Mouse (Mus musculus): ENCODE measurements around the gene Ncor1. TPM values are rescaled to one million over a fixed set of nuclear protein-coding genes. Genes with fewer than 3 reads are reported as not detected.

The Ncor1 gene
- polyA plus RNA-seq, 1 experiment from 2014 or later = 140 TPM

DNA sequence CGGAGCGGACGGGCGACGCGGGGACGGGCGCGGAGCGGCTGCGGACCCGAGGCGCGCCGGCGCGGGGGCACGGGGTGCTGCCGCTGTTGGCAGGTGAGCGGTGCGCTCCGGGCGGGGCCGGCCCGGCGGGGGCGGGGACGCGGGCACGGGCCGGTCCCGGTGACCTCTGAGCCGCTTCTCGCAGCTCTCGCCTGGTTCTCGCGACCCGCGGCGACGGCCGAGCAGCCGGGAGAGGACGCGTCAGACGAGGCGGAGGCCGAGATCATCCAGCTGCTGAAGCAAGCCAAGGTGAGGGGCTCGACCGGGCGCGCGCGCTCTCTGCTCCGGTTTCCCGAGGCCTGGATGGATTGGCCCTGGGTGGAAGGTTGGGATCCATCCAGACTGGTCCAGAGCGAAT is 176.7 kb downstream of the Ncor1 start:
- Histone ChIP-seq H3K9me3 (no peaks in the 10 kb centered on the region), H3K36me3 (no peaks in the 10 kb centered on the region), H3K4me2 (peak overlapping the region; percentile 86), H3K4me3 (replicated peaks) (peak overlapping the region; percentile 95), H3K4me1 (peaks cover 2% of the 10 kb centered on the region; the same call in 1 of the 2 replicates), H3K27me3 (replicated peaks) (no peaks in the 10 kb centered on the region), H3K9ac (peak overlapping the region; percentile 83), H3K27ac (peak overlapping the region; percentile 95)
- 0% methylated on average over 43 of the region's 57 CpGs for WGBS
- ATAC-seq (ENCODE audit: insufficient read depth, low FRiP score, low read depth) = peak; percentile 80

DNA sequence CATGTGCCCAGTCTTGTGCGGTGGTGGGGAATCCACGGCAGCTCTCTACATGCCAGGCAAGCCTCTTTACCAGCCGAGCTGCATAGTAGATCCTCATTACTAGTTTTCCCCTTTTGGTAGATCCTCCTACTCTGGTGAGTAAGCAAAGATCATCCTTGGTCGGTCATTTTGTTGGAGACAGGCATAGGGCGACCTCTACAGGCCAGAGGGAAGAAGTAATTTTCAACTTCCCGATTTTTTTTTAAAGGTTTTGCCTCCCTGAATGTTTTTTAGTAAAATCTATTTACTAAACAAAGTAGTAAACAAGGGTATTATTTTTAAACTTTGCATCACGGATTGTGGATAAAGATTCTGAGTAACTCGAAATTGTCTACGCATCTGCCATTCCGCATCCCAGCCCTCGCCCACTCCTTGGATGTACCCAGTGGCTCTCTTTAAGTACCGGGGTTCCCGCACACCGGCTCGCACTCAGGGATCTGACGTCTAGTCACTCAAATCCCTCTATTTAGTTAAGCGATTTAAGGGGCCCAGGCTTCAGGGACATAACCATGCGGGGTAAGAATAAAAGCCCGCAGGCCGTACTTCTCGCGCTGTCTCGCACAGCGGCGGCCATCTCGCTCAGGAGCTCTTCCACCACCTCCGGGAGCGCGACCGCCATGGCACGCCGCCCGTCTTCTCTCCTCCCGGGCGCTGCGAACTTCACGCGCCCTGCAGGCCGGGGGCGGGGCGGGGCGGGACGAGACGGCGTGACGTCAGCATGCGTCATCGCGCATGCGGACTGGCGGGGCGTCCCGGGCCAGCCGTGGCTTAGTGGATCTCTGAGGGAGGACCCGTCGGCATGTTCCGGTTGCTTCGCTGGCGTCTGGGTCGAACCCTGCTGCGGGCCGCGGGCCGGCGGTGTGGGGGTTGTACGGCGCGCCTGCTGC is 177.4 kb downstream of the Ncor1 start, which contains the start of the genes Zswim7 and Ttc19:
TSS of gene Zswim7 (minus strand) at position 701 of the 926 bp plus-strand sequence.
TSS of gene Ttc19 (plus strand) at position 799 of the 926 bp plus-strand sequence.
- H3K9me3 ChIP-seq = no peaks in the 10 kb centered on the region
- H3K9ac ChIP-seq = peak within 1 kb of the TSS; percentile 83
- WGBS = under 1% methylated on average over 68 of the region's 68 CpGs
- H3K36me3 ChIP-seq = no peaks in the 10 kb centered on the region
- peak within 1 kb of the TSS; percentile 95 for H3K4me3 ChIP-seq (replicated peaks)
- peak within 1 kb of the TSS; percentile 95 for H3K27ac ChIP-seq
- peak within 1 kb of the TSS; percentile 86 for H3K4me2 ChIP-seq
- peaks cover 2% of the 10 kb centered on the region; the same call in 1 of the 2 replicates for H3K4me1 ChIP-seq
- no peaks in the 10 kb centered on the region for H3K27me3 ChIP-seq (replicated peaks)
- peak; percentile 96 for ATAC-seq (ENCODE audit: insufficient read depth, low FRiP score, low read depth)

DNA sequence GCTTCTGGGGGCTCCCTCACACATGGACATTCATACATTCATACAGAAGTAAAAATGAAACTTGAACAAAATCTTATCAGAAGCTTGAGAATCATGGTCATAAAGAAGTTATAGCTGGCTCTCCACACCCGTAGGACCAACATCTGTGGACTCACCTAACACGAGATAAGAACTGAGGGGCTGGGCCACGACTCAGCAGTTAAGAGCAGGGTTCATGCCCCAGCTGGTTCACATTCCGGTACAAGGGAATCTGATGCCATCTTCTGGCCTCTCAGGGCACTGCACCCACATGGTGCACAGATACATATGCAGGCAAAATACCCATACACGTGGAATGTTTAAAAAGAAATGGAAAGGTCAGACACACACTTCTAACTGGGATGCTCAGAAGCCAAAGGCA is 180.3 kb downstream of the Ncor1 start:
- Histone ChIP-seq H3K27ac (no peak overlapping the region), H3K4me1 (peaks cover 2% of the 10 kb centered on the region; the same call in 1 of the 2 replicates), H3K9ac (no peak overlapping the region), H3K4me2 (no peak overlapping the region), H3K4me3 (replicated peaks) (no peak overlapping the region), H3K9me3 (no peaks in the 10 kb centered on the region), H3K36me3 (no peaks in the 10 kb centered on the region), H3K27me3 (replicated peaks) (no peaks in the 10 kb centered on the region)
- no peak for ATAC-seq (ENCODE audit: insufficient read depth, low FRiP score, low read depth)
- WGBS = 12% methylated on average over 5 of the region's 5 CpGs

DNA sequence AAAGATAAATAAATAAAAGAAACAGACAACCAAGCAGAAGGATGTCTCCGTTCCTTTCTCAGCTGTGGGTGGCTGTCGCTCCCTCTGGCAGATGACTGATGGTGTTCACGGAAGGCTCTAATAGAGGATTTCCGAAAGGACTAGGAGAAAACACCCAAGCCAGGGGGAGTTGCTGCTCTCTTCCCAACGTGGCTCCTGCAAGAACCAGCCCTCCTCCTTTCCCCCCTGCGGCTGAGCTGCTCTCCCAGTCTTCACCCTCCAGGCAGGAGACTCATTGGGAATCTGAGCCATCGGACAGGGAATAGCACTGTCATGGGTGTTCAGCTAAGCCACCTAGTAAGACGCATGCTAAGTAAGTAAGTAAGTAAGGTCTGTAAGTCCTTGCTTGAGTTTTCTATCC is 181.3 kb downstream of the Ncor1 start:
- WGBS = 37% methylated on average over 8 of the region's 8 CpGs
- Histone ChIP-seq H3K4me2 (no peak overlapping the region), H3K9ac (no peak overlapping the region), H3K27me3 (replicated peaks) (no peaks in the 10 kb centered on the region), H3K9me3 (no peaks in the 10 kb centered on the region), H3K4me3 (replicated peaks) (no peak overlapping the region), H3K36me3 (no peaks in the 10 kb centered on the region), H3K27ac (no peak overlapping the region), H3K4me1 (peaks cover 2% of the 10 kb centered on the region; the same call in 1 of the 2 replicates)
- no peak for ATAC-seq (ENCODE audit: insufficient read depth, low FRiP score, low read depth)

DNA sequence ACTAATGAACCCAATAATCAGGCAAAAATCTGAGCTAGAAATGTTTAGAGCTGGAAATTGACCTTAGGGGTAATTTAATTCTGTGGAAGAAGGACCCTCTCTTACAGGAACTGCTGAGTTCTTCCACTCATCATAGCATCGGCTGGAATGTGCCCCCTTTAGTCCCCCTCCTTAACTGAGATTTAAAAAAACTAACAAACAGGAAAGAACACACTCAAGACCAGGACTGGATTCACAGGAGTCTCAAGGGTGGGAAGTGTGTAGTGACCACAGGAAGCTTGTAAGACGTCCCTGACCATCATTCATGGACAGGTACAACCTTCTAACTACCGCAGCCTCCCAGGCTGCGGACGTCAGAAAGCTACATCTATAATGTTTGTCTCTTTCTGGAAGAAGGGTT is 187.5 kb downstream of the Ncor1 start:
- Histone ChIP-seq H3K27ac (no peak overlapping the region; the same call in 1 of the 2 replicates), H3K36me3 (no peaks in the 10 kb centered on the region)

DNA sequence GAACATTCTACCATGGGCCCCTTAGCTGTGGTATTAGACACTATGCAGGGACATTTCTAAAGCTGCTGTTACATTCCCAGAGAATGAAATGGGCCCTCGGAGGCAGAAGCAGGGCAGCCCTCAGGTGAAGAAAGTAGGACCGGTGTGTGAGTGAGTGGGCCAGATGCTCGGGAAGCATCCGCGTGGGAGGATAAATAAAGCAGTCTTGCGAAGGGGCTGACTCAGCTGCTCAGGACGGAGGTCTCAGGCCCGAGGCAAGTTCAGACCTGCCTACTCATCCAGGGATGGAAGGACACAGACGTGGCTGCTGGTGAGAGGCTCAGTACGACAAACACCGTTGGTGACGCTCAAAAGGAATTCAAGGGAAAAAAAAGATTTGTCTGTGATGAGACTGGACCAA is 189.2 kb downstream of the Ncor1 start:
- ATAC-seq (ENCODE audit: insufficient read depth, low FRiP score, low read depth) = no peak
- Histone ChIP-seq H3K36me3 (no peaks in the 10 kb centered on the region), H3K9me3 (no peaks in the 10 kb centered on the region), H3K27me3 (replicated peaks) (no peaks in the 10 kb centered on the region), H3K9ac (no peak overlapping the region), H3K4me1 (peaks cover 3% of the 10 kb centered on the region; the same call in 1 of the 2 replicates), H3K4me2 (no peak overlapping the region), H3K27ac (no peak overlapping the region), H3K4me3 (replicated peaks) (no peak overlapping the region)
- 63% methylated on average over 12 of the region's 12 CpGs for WGBS

More for the DNA sequence above, 187.5 kb downstream of the Ncor1 start:
- WGBS = 46% methylated on average over 5 of the region's 5 CpGs
- Histone ChIP-seq H3K9me3 (no peaks in the 10 kb centered on the region), H3K27me3 (replicated peaks) (no peaks in the 10 kb centered on the region), H3K9ac (no peak overlapping the region), H3K4me1 (peaks cover 3% of the 10 kb centered on the region; the same call in 1 of the 2 replicates), H3K4me3 (replicated peaks) (no peak overlapping the region), H3K4me2 (no peak overlapping the region)
- no peak for ATAC-seq (ENCODE audit: insufficient read depth, low FRiP score, low read depth)

DNA sequence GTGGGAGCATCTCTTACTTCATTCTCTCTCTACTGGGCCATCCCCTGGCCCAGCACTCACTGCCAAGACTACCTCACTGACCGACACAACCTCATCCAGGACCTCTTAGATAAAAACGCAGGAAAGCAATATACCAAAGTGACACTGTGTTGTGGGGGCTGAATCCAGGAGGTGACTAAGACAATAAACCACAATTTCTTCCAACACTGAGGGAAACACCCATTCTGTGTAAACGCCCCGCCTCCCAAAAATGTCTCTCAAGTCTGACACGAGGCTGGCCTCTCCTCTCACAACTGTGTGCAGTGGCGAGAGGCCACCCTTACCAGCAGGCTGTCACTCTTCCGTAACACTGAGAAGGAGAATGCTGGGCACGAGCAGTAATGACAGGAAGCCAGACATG is 190.0 kb downstream of the Ncor1 start:
- WGBS = 61% methylated on average over 8 of the region's 8 CpGs
- Histone ChIP-seq H3K4me2 (no peak overlapping the region), H3K27me3 (replicated peaks) (no peaks in the 10 kb centered on the region), H3K36me3 (no peaks in the 10 kb centered on the region), H3K9ac (no peak overlapping the region), H3K9me3 (no peaks in the 10 kb centered on the region), H3K4me1 (peaks cover 3% of the 10 kb centered on the region; the same call in 1 of the 2 replicates), H3K27ac (no peak overlapping the region), H3K4me3 (replicated peaks) (no peak overlapping the region)
- no peak for ATAC-seq (ENCODE audit: insufficient read depth, low FRiP score, low read depth)

DNA sequence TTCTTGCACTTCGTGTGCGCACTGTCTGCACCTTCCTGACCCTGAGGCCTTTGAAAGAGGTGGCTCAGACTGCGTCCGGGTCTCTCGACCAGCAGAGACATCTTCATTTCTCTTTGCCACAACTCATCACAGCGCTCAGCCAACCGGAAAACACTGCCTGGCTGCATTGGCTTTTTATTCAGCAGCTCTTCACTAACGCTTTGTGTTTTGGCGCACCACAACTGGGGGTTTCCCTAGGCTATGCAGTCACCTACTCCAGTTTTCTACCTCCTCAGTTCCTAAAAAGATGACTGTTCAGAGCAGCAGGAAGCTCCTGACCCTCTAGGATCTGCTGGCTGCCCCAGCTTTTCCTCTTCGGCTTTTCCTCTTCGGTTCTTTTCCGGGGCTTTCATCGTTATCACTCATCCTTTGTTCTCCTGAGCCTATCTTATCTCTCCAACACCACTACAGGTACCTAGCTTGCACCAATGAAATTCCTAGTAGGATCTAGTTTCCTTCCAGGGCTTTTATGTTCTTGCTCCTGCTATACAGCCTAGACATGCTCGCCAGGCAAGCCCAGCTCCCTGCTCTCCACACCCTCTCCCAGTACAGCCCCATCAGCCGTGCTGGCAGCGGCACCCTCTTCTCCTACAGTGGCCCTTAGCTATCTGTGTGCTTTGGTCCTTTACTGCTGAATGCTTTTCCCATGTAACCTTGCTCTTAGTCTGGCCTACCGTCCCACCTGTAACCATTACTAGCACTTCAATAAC is 191.7 kb downstream of the Ncor1 start:
- Histone ChIP-seq H3K4me2 (no peak overlapping the region), H3K4me1 (peaks cover 3% of the 10 kb centered on the region; the same call in 1 of the 2 replicates), H3K36me3 (no peaks in the 10 kb centered on the region), H3K9ac (no peak overlapping the region), H3K4me3 (replicated peaks) (no peak overlapping the region), H3K9me3 (no peaks in the 10 kb centered on the region), H3K27ac (no peak overlapping the region), H3K27me3 (replicated peaks) (no peaks in the 10 kb centered on the region)
- WGBS = 66% methylated on average over 17 of the region's 17 CpGs
- no peak for ATAC-seq (ENCODE audit: insufficient read depth, low FRiP score, low read depth)

Other genes starting within 250 kb of the Ncor1 start
- gene Adora2b, start 209.6 kb downstream of the Ncor1 start, polyA plus RNA-seq (2015; fragmentation: Nextera tagmentation; extraction: Ambion mirVana) = 5.7 and 7.1 TPM in 2 replicates
- 18.7 and 21.1 TPM in 2 replicates for gene Zswim7, start 177.2 kb downstream of the Ncor1 start, polyA plus RNA-seq (2015; fragmentation: Nextera tagmentation; extraction: Ambion mirVana)
- gene Ttc19, start 177.1 kb downstream of the Ncor1 start, polyA plus RNA-seq (2015; fragmentation: Nextera tagmentation; extraction: Ambion mirVana) = 20.9 and 21.2 TPM in 2 replicates
- 9.4 and 11.4 TPM in 2 replicates for gene Pigl, start 81 bp downstream of the Ncor1 start, polyA plus RNA-seq (2015; fragmentation: Nextera tagmentation; extraction: Ambion mirVana)
- gene Cenpv, start 80.7 kb upstream of the Ncor1 start, polyA plus RNA-seq (2015; fragmentation: Nextera tagmentation; extraction: Ambion mirVana) = 29.0 and 30.3 TPM in 2 replicates
- gene Ubb, start 92.6 kb upstream of the Ncor1 start, polyA plus RNA-seq (2015; fragmentation: Nextera tagmentation; extraction: Ambion mirVana) = 2,363 and 2,756 TPM in 2 replicates
- 13.4 and 14.6 TPM in 2 replicates for gene Trpv2, start 115.9 kb upstream of the Ncor1 start, polyA plus RNA-seq (2015; fragmentation: Nextera tagmentation; extraction: Ambion mirVana)
- gene Lrrc75a, start 190.0 kb upstream of the Ncor1 start, polyA plus RNA-seq (2015; fragmentation: Nextera tagmentation; extraction: Ambion mirVana) = 10.0 and 10.5 TPM in 2 replicates
- 47.0 and 50.6 TPM in 2 replicates for gene Mmgt2, start 190.1 kb upstream of the Ncor1 start, polyA plus RNA-seq (2015; fragmentation: Nextera tagmentation; extraction: Ambion mirVana)